Mouse (Mus musculus): ENCODE measurements around the gene Acap3.

DNA sequence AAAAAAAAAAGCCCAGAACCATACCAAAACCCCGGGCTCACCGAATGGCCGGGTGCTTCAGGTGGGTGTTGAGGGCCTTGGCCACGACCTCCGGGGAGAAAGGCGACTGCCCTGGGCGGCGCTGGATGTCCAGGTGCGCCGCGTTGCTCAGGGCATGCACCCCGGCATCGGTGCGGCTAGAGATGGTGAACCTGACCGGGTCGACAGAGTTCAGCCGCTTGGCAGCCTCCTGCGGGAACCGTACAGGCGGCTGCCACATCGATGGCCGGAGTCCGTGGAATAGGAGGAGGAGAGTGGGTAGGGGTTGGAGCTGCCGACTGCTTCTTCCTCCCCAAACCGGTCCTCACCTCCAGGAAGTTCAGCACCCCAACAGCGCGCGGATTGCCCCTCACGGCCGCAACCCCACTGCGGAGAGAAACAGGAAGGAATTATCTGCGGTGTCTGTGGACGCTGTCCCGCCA lies 581 bp upstream of the Acap3 start:
- TF ChIP-seq CTCF (IDR thresholded peaks at IDR 0.05; ENCODE audit: low read depth) (no peak), EP300 (IDR thresholded peaks at IDR 0.05; ENCODE audit: low read depth) (no peak)

Measured in liver, postnatal 0 days (tissue).